Mouse (Mus musculus) lung, adult 2 months (tissue): ENCODE data around the gene Gtf3c6.

Experiments
- CTCF ChIP-seq: fragments of 200-500 bp; IDR thresholded peaks from 2 replicates; pipeline ENCODE4 v1.5.1; 2011; ENCODE audit warnings: mild to moderate bottlenecking, low read length, control low read depth; ENCODE audit not compliant: insufficient read depth
- POLR2A ChIP-seq: fragments of 200-500 bp; IDR thresholded peaks from 2 replicates; pipeline ENCODE4 v1.6.1; 2011; ENCODE audit warnings: low read depth, mild to moderate bottlenecking, control low read depth, low read length, borderline replicate concordance; ENCODE audit errors: extremely low read depth

DNA sequence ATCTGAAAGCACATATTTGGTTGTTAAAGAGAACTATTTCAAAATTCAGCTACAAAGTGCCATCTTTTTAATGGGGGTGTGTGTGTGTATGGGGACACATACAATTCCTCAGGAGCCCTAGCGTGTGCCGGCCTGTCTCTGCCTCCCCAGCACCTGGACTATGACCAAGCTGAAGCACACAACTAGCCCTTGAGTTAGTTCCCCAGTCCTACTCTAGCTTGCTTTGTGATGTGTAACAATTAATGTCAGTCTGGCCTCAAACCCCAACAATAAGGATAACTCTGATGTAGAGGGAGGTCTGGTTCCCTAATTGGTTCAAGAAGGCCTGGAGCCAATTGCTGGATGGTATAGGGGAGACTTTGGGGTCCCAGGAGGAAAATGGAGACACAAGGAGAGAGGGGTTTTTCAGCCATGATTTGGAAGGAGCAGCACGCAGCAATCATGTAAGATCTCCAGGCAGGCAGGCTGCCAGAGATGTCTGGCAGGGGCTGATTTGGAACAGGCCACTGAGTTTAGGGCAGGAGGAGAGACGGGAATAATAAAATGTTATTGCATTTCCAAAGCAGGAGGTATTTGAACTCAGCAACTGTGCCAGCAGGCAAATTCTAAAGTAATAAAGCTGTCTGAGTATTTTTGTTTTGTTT is 30.1 kb downstream of the Gtf3c6 start:
- no peak for TF ChIP-seq POLR2A
- no peak for TF ChIP-seq CTCF
